Mouse (Mus musculus): ENCODE measurements at regions not wholly inside any gene's neighbourhood (a gene's known extent, or its start where the extent isn't known, plus 50 kb on each side); places are given as distances from the start of the nearest gene placed in this dataset.
"Not testable (repeated sequence)": the region's sequence is repeated elsewhere in the genome, so short reads cannot be mapped to it uniquely, and the experiment has no call there.

GRCm38 (mm10) chr9:23692768-23693441, 404.9 kb upstream of the Npsr1 start:
- no peak overlapping the region for H3K9ac ChIP-seq (ENCODE audit: low read depth, low read length)
- H3K9me3 ChIP-seq (ENCODE audit: control insufficient read depth, low read length) = no peaks in the 10 kb centered on the region
- no peaks in the 10 kb centered on the region for H3K27me3 ChIP-seq (ENCODE audit: control insufficient read depth, insufficient read depth, low read length)
- H3K4me1 ChIP-seq (replicated peaks; ENCODE audit: control insufficient read depth, insufficient read depth, low read length) = no peaks in the 10 kb centered on the region
- no peak overlapping the region for H3K27ac ChIP-seq (ENCODE audit: low read depth, low read length)
- no peak overlapping the region for H3K4me2 ChIP-seq (replicated peaks; ENCODE audit: low read depth, low read length)
- ATAC-seq (ENCODE audit: low FRiP score) (no peak), DNase-seq (ENCODE audit: low spot score) (no peak)
- WGBS = 69% methylated on average over 8 of the region's 8 CpGs
- H3K4me3 ChIP-seq (ENCODE audit: low read depth, low read length) = no peak overlapping the region
- no peaks in the 10 kb centered on the region for H3K36me3 ChIP-seq (ENCODE audit: control insufficient read depth, insufficient read depth, low read length)

- no peak overlapping the region for H3K4me2 ChIP-seq (replicated peaks; ENCODE audit: low read depth, low read length)
- no peaks in the 10 kb centered on the region for H3K9me3 ChIP-seq (ENCODE audit: control insufficient read depth, low read length)
- DNase-seq (ENCODE audit: low spot score) (no peak), ATAC-seq (ENCODE audit: low FRiP score) (no peak)
- no peak overlapping the region for H3K27ac ChIP-seq (ENCODE audit: low read depth, low read length)
- H3K36me3 ChIP-seq (ENCODE audit: control insufficient read depth, insufficient read depth, low read length) = no peaks in the 10 kb centered on the region
- H3K4me3 ChIP-seq (ENCODE audit: low read depth, low read length) = no peak overlapping the region
- WGBS = 62% methylated on average over 1 of the region's 1 CpGs
- H3K9ac ChIP-seq (ENCODE audit: low read depth, low read length) = no peak overlapping the region
- no peaks in the 10 kb centered on the region for H3K27me3 ChIP-seq (ENCODE audit: control insufficient read depth, insufficient read depth, low read length)
- no peaks in the 10 kb centered on the region for H3K4me1 ChIP-seq (replicated peaks; ENCODE audit: control insufficient read depth, insufficient read depth, low read length)
Observed at GRCm38 (mm10) chr9:23693442-23693829, 404.4 kb upstream of the Npsr1 start.

- Histone ChIP-seq H3K4me1 (replicated peaks; ENCODE audit: control insufficient read depth, insufficient read depth, low read length) (no peaks in the 10 kb centered on the region), H3K9ac (ENCODE audit: low read depth, low read length) (no peak overlapping the region), H3K4me3 (ENCODE audit: low read depth, low read length) (no peak overlapping the region), H3K9me3 (ENCODE audit: control insufficient read depth, low read length) (no peaks in the 10 kb centered on the region), H3K27me3 (ENCODE audit: control insufficient read depth, insufficient read depth, low read length) (no peaks in the 10 kb centered on the region), H3K27ac (ENCODE audit: low read depth, low read length) (no peak overlapping the region), H3K36me3 (ENCODE audit: control insufficient read depth, insufficient read depth, low read length) (no peaks in the 10 kb centered on the region), H3K4me2 (replicated peaks; ENCODE audit: low read depth, low read length) (no peak overlapping the region)
- no peak for DNase-seq (ENCODE audit: low spot score)
- 91% methylated on average over 2 of the region's 2 CpGs for WGBS
- ATAC-seq (ENCODE audit: low FRiP score) = no peak
Observed at GRCm38 (mm10) chr9:23694481-23694880, 403.3 kb upstream of the Npsr1 start.

GRCm38 (mm10) chr9:23700567-23700966, 397.2 kb upstream of the Npsr1 start:
- Histone ChIP-seq H3K4me2 (replicated peaks; ENCODE audit: low read depth, low read length) (no peak overlapping the region), H3K4me1 (replicated peaks; ENCODE audit: control insufficient read depth, insufficient read depth, low read length) (no peaks in the 10 kb centered on the region), H3K9ac (ENCODE audit: low read depth, low read length) (no peak overlapping the region), H3K9me3 (ENCODE audit: control insufficient read depth, low read length) (no peaks in the 10 kb centered on the region), H3K36me3 (ENCODE audit: control insufficient read depth, insufficient read depth, low read length) (no peaks in the 10 kb centered on the region), H3K27me3 (ENCODE audit: control insufficient read depth, insufficient read depth, low read length) (no peaks in the 10 kb centered on the region), H3K4me3 (ENCODE audit: low read depth, low read length) (no peak overlapping the region), H3K27ac (ENCODE audit: low read depth, low read length) (no peak overlapping the region)
- ATAC-seq (ENCODE audit: low FRiP score) (no peak), DNase-seq (ENCODE audit: low spot score) (no peak)
- WGBS = 91% methylated on average over 1 of the region's 1 CpGs

GRCm38 (mm10) chr9:23717584-23717983, 380.2 kb upstream of the Npsr1 start:
- DNase-seq (ENCODE audit: low spot score) = peak; percentile 91
- H3K27ac ChIP-seq (ENCODE audit: low read depth, low read length); H3K4me1 ChIP-seq (replicated peaks; ENCODE audit: control insufficient read depth, insufficient read depth, low read length); H3K9me3 ChIP-seq (ENCODE audit: control insufficient read depth, low read length); H3K36me3 ChIP-seq (ENCODE audit: control insufficient read depth, insufficient read depth, low read length); ATAC-seq (ENCODE audit: low FRiP score); H3K4me3 ChIP-seq (ENCODE audit: low read depth, low read length); H3K27me3 ChIP-seq (ENCODE audit: control insufficient read depth, insufficient read depth, low read length); H3K9ac ChIP-seq (ENCODE audit: low read depth, low read length); H3K4me2 ChIP-seq (replicated peaks; ENCODE audit: low read depth, low read length): not testable (repeated sequence)

- Histone ChIP-seq H3K4me2 (replicated peaks; ENCODE audit: low read depth, low read length) (no peak overlapping the region), H3K9ac (ENCODE audit: low read depth, low read length) (no peak overlapping the region), H3K27me3 (ENCODE audit: control insufficient read depth, insufficient read depth, low read length) (no peaks in the 10 kb centered on the region), H3K27ac (ENCODE audit: low read depth, low read length) (no peak overlapping the region), H3K36me3 (ENCODE audit: control insufficient read depth, insufficient read depth, low read length) (no peaks in the 10 kb centered on the region), H3K4me1 (replicated peaks; ENCODE audit: control insufficient read depth, insufficient read depth, low read length) (no peaks in the 10 kb centered on the region), H3K9me3 (ENCODE audit: control insufficient read depth, low read length) (no peaks in the 10 kb centered on the region), H3K4me3 (ENCODE audit: low read depth, low read length) (no peak overlapping the region)
- 92% methylated on average over 4 of the region's 4 CpGs for WGBS
- DNase-seq (ENCODE audit: low spot score) = no peak
- ATAC-seq (ENCODE audit: low FRiP score) = no peak
Observed at GRCm38 (mm10) chr9:23728816-23729215, 369.0 kb upstream of the Npsr1 start.

- Histone ChIP-seq H3K36me3 (ENCODE audit: control insufficient read depth, insufficient read depth, low read length) (no peaks in the 10 kb centered on the region), H3K4me1 (replicated peaks; ENCODE audit: control insufficient read depth, insufficient read depth, low read length) (no peaks in the 10 kb centered on the region), H3K27ac (ENCODE audit: low read depth, low read length) (no peak overlapping the region), H3K9ac (ENCODE audit: low read depth, low read length) (no peak overlapping the region), H3K27me3 (ENCODE audit: control insufficient read depth, insufficient read depth, low read length) (no peaks in the 10 kb centered on the region), H3K4me3 (ENCODE audit: low read depth, low read length) (no peak overlapping the region), H3K9me3 (ENCODE audit: control insufficient read depth, low read length) (no peaks in the 10 kb centered on the region), H3K4me2 (replicated peaks; ENCODE audit: low read depth, low read length) (no peak overlapping the region)
- WGBS = 93% methylated on average over 5 of the region's 5 CpGs
- no peak for DNase-seq (ENCODE audit: low spot score)
- ATAC-seq (ENCODE audit: low FRiP score) = no peak
Observed at GRCm38 (mm10) chr9:23752478-23752877, 345.3 kb upstream of the Npsr1 start.

- Histone ChIP-seq H3K36me3 (ENCODE audit: control insufficient read depth, insufficient read depth, low read length) (no peaks in the 10 kb centered on the region), H3K4me2 (replicated peaks; ENCODE audit: low read depth, low read length) (no peak overlapping the region), H3K27me3 (ENCODE audit: control insufficient read depth, insufficient read depth, low read length) (no peaks in the 10 kb centered on the region), H3K27ac (ENCODE audit: low read depth, low read length) (no peak overlapping the region), H3K4me3 (ENCODE audit: low read depth, low read length) (no peak overlapping the region), H3K4me1 (replicated peaks; ENCODE audit: control insufficient read depth, insufficient read depth, low read length) (no peaks in the 10 kb centered on the region), H3K9me3 (ENCODE audit: control insufficient read depth, low read length) (no peaks in the 10 kb centered on the region), H3K9ac (ENCODE audit: low read depth, low read length) (no peak overlapping the region)
- no peak for ATAC-seq (ENCODE audit: low FRiP score)
- WGBS = 75% methylated on average over 4 of the region's 4 CpGs
- DNase-seq (ENCODE audit: low spot score) = no peak
Observed at GRCm38 (mm10) chr9:23786660-23787059, 311.1 kb upstream of the Npsr1 start.
